Mouse (Mus musculus) ES-Bruce4 (cell line): ENCODE results near the gene Apc2. TPM values are rescaled to one million over a fixed set of nuclear protein-coding genes. Genes with fewer than 3 reads are reported as not detected.

Experiments
- H3K27ac ChIP-seq: 2 replicates; pipeline ENCODE4 v1.5.1; 2012; ENCODE audit warnings: low read length, inconsistent platforms; ENCODE audit not compliant: insufficient read depth
- H3K27me3 ChIP-seq: 2 replicates; pipeline ENCODE4 v1.6.1; 2012; ENCODE audit warnings: mild to moderate bottlenecking, low read length, inconsistent platforms; ENCODE audit not compliant: control insufficient read depth, poor library complexity, insufficient read depth, severe bottlenecking
- H3K36me3 ChIP-seq: 2 replicates; pipeline ENCODE4 v1.6.1; 2012; ENCODE audit warnings: inconsistent platforms, mild to moderate bottlenecking, low read length, moderate library complexity; ENCODE audit not compliant: control insufficient read depth, poor library complexity, insufficient read depth, severe bottlenecking
- H3K4me1 ChIP-seq: one replicate; pipeline ENCODE4 v1.8.1; 2011; ENCODE audit warnings: low read length; ENCODE audit not compliant: control insufficient read depth, insufficient read depth
- H3K4me3 ChIP-seq: 2 replicates; pipeline ENCODE4 v1.5.1; 2011; ENCODE audit warnings: low read depth, mild to moderate bottlenecking, low read length
- H3K9ac ChIP-seq: 2 replicates; pipeline ENCODE4 v1.6.1; 2012; ENCODE audit warnings: low read depth, mild to moderate bottlenecking, inconsistent platforms; ENCODE audit not compliant: poor library complexity, severe bottlenecking
- H3K9me3 ChIP-seq: replicated peaks from 2 replicates; pipeline ENCODE4 v1.6.1; 2012; ENCODE audit warnings: mild to moderate bottlenecking, low read length, inconsistent platforms; ENCODE audit not compliant: control insufficient read depth, poor library complexity, insufficient read depth, severe bottlenecking
- CTCF ChIP-seq: IDR thresholded peaks from one replicate; pipeline ENCODE4 v1.8.1; 2011; ENCODE audit warnings: low read depth, low read length
- EP300 ChIP-seq: IDR thresholded peaks from 2 replicates; pipeline ENCODE4 v1.6.1; 2011; ENCODE audit warnings: low read depth, low read length; ENCODE audit not compliant: insufficient read depth
- POLR2A ChIP-seq: IDR thresholded peaks from one replicate; pipeline ENCODE4 v1.8.1; 2011; ENCODE audit warnings: low read length; ENCODE audit not compliant: insufficient read depth
- polyA plus RNA-seq: library from polyadenylated mRNA; stranded (reverse); fragments of >200 nt; gene quantifications from 2 replicates; pipeline ENCODE4 v1.2.4, GENCODE M21; 2011; ENCODE audit warnings: low read depth; ENCODE audit not compliant: missing spikeins, insufficient read depth, insufficient read length

Apc2 gene
- polyA plus RNA-seq, 1 experiment, result 3.8 TPM

DNA sequence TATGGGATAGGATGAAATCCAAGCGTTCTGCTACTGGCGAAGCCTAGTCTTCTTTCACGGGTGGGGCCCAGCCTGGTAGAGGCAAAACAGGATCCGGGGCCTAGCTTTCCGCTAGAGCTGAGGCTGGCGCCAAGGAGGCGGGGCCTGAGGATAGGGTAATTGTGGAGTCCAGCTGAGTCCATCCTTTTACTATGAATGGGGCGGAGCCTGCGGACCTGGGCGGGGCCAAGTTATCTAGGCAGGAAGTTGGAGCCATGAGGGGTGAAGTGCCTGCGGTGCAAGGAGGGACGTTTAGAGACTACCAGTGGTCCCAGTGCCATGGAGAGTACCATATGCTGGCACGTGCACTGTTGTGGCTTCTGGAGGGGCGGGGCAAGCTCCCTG is 34.2 kb upstream of the Apc2 start:
- Histone ChIP-seq H3K27me3 (no peaks in the 10 kb centered on the region), H3K9me3 (no peaks in the 10 kb centered on the region), H3K36me3 (peaks cover 2% of the 10 kb centered on the region; the same call in 1 of the 2 replicates), H3K4me1 (no peaks in the 10 kb centered on the region), H3K9ac (peak overlapping the region; percentile 26), H3K27ac (0 out of 2 replicates have a peak overlapping the region, but pooled peaks have one; percentile 33), H3K4me3 (peak overlapping the region; percentile 70)
- no peak for TF ChIP-seq EP300
- peak; percentile 94 for TF ChIP-seq POLR2A

DNA sequence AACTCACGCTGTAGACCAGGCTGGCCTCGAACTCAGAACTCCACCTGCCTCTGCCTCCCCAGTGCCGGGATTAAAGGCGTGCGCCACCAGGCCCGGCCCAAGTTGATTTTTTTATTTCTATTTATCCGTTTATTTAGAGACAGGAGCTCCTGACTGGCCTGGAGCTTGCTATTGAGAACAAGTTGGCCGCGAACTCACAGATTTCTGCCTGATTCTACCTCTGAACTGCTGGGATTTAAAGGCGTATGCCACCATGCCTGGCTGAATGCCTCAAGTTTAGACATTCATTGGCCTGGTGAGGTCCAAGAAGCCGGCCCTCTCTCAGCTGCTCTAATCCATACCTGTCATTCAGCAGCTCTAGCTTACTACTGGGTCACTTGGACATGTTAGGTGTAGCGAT is 33.6 kb upstream of the Apc2 start:
- Histone ChIP-seq H3K4me1 (no peaks in the 10 kb centered on the region), H3K9me3 (no peaks in the 10 kb centered on the region), H3K9ac (peak overlapping the region; percentile 26), H3K27me3 (no peaks in the 10 kb centered on the region), H3K36me3 (peaks cover 3% of the 10 kb centered on the region), H3K4me3 (peak overlapping the region; percentile 70; the same call in 1 of the 2 replicates), H3K27ac (no peak overlapping the region)
- TF ChIP-seq POLR2A (no peak), CTCF (no peak), EP300 (no peak)

DNA sequence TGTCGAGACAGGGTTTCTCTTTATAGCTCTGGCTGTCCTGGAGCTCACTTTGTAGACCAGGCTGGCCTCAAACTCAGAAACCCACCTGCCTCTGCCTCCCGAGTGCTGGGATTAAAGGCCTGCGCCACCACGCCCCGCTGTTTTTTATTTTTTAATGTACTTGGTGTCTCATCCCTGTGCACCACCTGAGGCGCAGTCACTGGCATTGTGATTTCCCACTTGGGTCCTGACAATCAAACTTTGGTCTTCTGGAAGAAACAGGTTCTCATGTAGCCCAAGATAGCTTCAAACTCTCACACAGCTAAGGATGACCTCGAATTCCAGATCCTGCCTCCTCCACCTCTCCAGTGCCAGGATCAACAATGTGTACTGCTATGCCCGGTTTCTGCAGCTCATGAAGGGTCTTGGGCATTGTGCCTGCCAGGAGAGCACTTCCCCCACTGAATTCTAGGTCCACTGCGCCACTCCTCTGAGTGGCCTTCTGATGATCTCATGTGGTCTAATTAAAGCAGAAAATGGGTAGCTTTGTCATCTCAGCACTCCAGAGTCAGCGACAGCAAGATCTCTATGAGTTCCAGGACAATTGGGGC is 32.9 kb upstream of the Apc2 start:
- Histone ChIP-seq H3K27ac (no peak overlapping the region), H3K9me3 (no peaks in the 10 kb centered on the region), H3K36me3 (peaks cover 7% of the 10 kb centered on the region), H3K4me3 (no peak overlapping the region), H3K9ac (peak overlapping the region; percentile 26; the same call in 1 of the 2 replicates), H3K4me1 (no peaks in the 10 kb centered on the region), H3K27me3 (no peaks in the 10 kb centered on the region)
- TF ChIP-seq CTCF, result no peak
- no peak for TF ChIP-seq EP300
- no peak for TF ChIP-seq POLR2A

DNA sequence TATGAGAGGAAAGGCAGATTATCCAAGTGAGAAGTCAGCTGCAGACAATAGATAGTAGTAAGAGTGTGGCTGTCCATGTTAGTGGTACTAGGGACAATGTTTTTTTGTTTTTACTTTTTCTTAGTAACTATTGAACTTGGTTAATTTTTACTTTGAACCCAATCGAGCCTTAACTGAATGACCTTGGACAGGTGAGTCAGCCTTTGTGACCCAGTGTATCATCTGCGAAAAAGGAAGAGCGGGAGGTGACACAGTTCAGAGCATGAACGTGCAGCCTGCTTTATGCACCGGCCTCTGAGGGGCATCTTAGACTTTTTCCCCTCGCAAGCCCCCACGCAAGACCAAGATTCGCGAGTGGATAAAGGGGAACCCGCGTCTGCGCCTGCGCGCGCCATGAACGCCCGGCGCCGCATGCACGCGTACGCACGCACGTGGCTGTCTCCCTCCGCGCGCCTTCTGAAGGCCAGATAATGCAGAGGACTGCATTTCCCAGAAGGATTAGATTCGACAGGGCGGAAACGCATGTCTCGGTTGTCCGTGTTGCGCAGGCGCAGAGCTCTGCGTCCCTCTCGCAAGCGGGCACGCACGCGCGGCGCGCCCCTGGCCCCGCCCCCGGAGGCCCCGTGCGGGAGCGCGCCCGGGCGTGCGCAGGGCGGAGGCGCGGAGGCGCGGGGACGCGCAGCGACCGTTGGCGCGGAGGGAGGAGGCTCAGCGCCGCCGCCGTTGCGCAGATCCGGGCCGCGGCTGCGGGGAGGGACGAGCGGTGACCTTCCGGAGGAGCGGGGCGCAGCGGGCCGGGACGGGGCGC is 31.2 kb upstream of the Apc2 start:
- Histone ChIP-seq H3K27ac (0 out of 2 replicates have a peak overlapping the region, but pooled peaks have one; percentile 33), H3K27me3 (no peaks in the 10 kb centered on the region), H3K36me3 (peaks cover 7% of the 10 kb centered on the region), H3K9me3 (no peaks in the 10 kb centered on the region), H3K4me1 (no peaks in the 10 kb centered on the region), H3K4me3 (peak overlapping the region; percentile 95), H3K9ac (peak overlapping the region; percentile 94)
- TF ChIP-seq EP300 (no peak), CTCF (no peak), POLR2A (no peak)

DNA sequence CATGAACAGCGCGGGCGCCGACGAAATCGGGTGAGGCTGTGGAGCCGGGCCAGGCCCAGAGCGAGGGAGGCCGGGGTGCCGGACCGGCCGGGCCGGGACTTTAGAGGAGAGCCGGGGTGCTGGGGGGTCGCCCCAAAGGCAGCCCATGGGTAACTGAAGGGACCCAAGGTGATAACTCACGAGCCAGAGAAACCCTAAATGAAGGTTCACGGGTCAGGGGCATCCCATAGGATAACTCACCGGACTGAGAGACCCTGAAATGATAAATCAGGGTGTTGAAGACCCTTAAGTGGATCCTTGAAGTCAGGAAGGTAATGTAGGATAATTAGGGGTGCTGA is 30.7 kb upstream of the Apc2 start:
- TF ChIP-seq CTCF, result no peak
- no peak for TF ChIP-seq POLR2A
- no peak for TF ChIP-seq EP300
- peak overlapping the region; percentile 95 for H3K4me3 ChIP-seq
- H3K27me3 ChIP-seq, result no peaks in the 10 kb centered on the region
- peak overlapping the region; percentile 94 for H3K9ac ChIP-seq
- no peaks in the 10 kb centered on the region for H3K9me3 ChIP-seq
- H3K36me3 ChIP-seq, result peaks cover 7% of the 10 kb centered on the region
- 0 out of 2 replicates have a peak overlapping the region, but pooled peaks have one; percentile 33 for H3K27ac ChIP-seq
- no peaks in the 10 kb centered on the region for H3K4me1 ChIP-seq

DNA sequence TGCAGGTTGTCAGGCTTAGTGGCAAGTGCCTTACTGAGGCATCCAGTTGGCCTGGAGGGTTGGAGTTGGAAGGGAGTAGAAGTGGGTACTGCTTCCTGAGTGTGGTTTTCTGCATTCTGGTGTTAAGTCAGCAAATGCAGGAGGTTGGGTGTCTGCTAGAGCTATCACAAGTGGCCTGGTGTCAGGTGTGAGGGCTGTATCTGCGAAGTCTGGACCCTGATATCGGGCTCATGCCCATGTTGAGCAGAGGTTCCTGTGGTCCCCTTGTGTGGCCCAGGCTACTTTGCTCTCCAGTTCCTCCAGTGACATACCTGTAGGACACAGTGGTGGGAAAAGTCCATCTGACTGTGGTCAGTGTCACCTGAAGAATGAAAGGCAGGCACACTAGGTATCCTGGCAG is 25.7 kb upstream of the Apc2 start:
- no peak for TF ChIP-seq POLR2A
- Histone ChIP-seq H3K27me3 (no peaks in the 10 kb centered on the region), H3K9me3 (no peaks in the 10 kb centered on the region), H3K27ac (no peak overlapping the region), H3K4me1 (no peaks in the 10 kb centered on the region), H3K36me3 (peaks cover 14% of the 10 kb centered on the region), H3K4me3 (no peak overlapping the region), H3K9ac (no peak overlapping the region)
